Mouse (Mus musculus) effector memory CD4-positive, alpha-beta T cell, adult 5 months (primary cell): ENCODE results near the gene Slc6a20a. TPM values are rescaled to one million over a fixed set of nuclear protein-coding genes. Genes with fewer than 3 reads are reported as not detected.

Experiments used
- polyA plus RNA-seq: library from polyadenylated mRNA; unstranded; fragments of 100-300 nt; shearing (Covaris generic); gene quantifications from one replicate; pipeline ENCODE4 v1.2.1, GENCODE M21; 2017

Slc6a20a gene
- not detected for polyA plus RNA-seq

GRCm38 (mm10) chr9:123678327-123679105 is at the start of gene Slc6a20a, which contains the start of gene Ccr9:
Gene Slc6a20a (minus strand): TSS chr9:123678885.
Gene Ccr9 (plus strand): TSS chr9:123678439.

DNA sequence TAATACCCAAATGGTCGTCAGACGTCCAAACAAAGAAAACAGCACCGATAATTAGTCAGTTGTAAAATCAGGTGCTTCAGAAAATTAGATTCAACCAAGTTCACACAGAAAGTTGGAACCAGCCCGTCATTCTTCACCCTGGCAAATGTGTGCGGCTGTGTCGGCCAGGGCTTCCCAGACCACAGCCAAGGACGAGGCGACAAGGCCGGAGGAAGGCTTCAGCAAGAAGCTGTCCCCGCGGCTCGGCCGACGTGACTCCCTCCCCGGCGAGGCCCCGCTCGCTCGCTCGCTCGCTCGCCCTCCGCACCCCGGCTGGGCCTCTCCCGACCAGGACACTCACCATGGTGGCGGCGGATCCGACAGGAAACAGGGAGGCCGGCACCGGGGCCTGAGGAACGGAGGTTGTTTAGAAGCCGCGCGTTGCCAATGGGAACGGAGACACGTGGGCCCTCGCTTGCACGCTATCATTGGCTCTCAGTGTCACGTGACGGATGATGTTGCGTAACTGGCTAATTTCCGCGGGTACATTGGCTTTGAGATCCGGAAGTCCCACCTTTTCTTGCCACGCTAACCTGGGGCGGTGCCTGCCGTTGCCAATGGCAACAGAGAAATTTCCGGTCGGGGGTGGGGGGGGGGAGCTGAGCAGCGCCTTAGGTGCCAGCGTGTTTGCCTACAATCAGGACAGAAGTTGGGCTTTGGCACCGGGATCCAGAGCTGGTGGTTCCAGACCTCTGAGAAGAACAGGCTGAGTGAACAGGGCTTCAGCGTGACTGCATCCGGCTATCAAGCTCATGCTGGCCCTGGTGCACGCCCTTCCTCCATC is 38.7 kb upstream of the Slc6a20a start, which contains the start of gene Lztfl1:
Gene Lztfl1 (minus strand): TSS at position 512 of the 823 bp plus-strand sequence.

DNA sequence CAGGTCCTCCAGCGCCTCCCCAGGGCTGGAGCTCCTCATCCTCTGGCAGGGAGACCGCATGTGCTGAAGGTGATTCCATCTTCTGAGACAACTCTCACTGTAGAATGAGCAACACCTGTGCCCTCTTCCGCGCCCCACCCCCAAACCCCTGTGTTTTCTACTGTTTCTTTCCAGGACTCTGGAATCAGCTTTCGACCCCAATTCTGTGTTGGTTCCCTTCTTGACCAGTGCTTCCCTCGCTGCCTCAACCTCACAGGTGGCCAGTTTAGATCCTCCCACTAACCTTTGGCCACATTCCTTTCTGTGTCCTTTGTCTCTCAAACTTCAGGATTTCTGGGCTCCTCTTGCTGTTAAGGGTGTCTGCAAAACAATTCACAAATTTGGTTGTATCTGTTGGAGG is 46.4 kb downstream of the Slc6a20a start, which contains the start of gene Slc6a20b:
Gene Slc6a20b (minus strand): TSS at position 285 of the 400 bp plus-strand sequence.

Other genes with a start within 250 kb of the Slc6a20a start
- gene Limd1, start 200.2 kb downstream of the Slc6a20a start, polyA plus RNA-seq: 59.6 TPM
- gene Sacm1l, start 149.1 kb downstream of the Slc6a20a start, polyA plus RNA-seq: 55.5 TPM
- gene Slc6a20b, start 46.3 kb downstream of the Slc6a20a start, polyA plus RNA-seq: 0.14 TPM
- 1.3 TPM for gene Ccr9, start 446 bp downstream of the Slc6a20a start, polyA plus RNA-seq
- gene Lztfl1, start 38.8 kb upstream of the Slc6a20a start, polyA plus RNA-seq: 16.3 TPM
- 198 TPM for gene Cxcr6, start 127.6 kb upstream of the Slc6a20a start, polyA plus RNA-seq
- gene Fyco1, start 173.0 kb upstream of the Slc6a20a start, polyA plus RNA-seq: 26.2 TPM
- gene Xcr1, start 183.1 kb upstream of the Slc6a20a start, polyA plus RNA-seq: 0.74 TPM